Mouse (Mus musculus) limb, embryonic 14.5 days (tissue): Measurements from ENCODE around the gene Gabrg3. TPM values are rescaled to one million over a fixed set of nuclear protein-coding genes. Genes with fewer than 3 reads are reported as not detected.

Source experiments
- ATAC-seq: fragments of 200-750 bp; cut with Nextera tagmentation; 2 replicates; pipeline ENCODE4 v1.8.0; 2017; ENCODE audit warnings: low read depth, moderate number of reproducible peaks, moderate TSS enrichment; ENCODE audit not compliant: low FRiP score
- DNase-seq: peaks from one replicate; pipeline ENCODE4 v3.0.0-alpha.2; 2015; ENCODE audit warnings: low spot score
- H3K27ac ChIP-seq: fragments of 300-500 bp; sonication (generic); replicated peaks from 2 replicates; pipeline ENCODE4 v1.5.1; 2014; ENCODE audit warnings: low read depth, mild to moderate bottlenecking, low read length, moderate library complexity, mixed read lengths
- H3K27me3 ChIP-seq: fragments of 300-500 bp; sonication (generic); 2 replicates; pipeline ENCODE4 v1.6.1; 2014; ENCODE audit warnings: low read length, mixed read lengths; ENCODE audit not compliant: control insufficient read depth, insufficient read depth
- H3K36me3 ChIP-seq: fragments of 300-500 bp; sonication (generic); 2 replicates; pipeline ENCODE4 v1.6.1; 2014; ENCODE audit warnings: mild to moderate bottlenecking, low read length, moderate library complexity, mixed read lengths; ENCODE audit not compliant: control insufficient read depth, insufficient read depth
- H3K4me1 ChIP-seq: fragments of 300-500 bp; sonication (generic); 2 replicates; pipeline ENCODE4 v1.6.1; 2014; ENCODE audit warnings: antibody characterized with exemption, low read length, mixed read lengths; ENCODE audit not compliant: control insufficient read depth, insufficient read depth
- H3K4me2 ChIP-seq: fragments of 300-500 bp; sonication (generic); replicated peaks from 2 replicates; pipeline ENCODE4 v1.6.1; 2014; ENCODE audit warnings: low read depth, mild to moderate bottlenecking, low read length, moderate library complexity; ENCODE audit not compliant: severe bottlenecking
- H3K4me3 ChIP-seq: fragments of 300-500 bp; sonication (generic); replicated peaks from 2 replicates; pipeline ENCODE4 v1.5.1; 2014; ENCODE audit warnings: low read length
- H3K9ac ChIP-seq: fragments of 300-500 bp; sonication (generic); 2 replicates; pipeline ENCODE4 v1.6.1; 2014; ENCODE audit warnings: mild to moderate bottlenecking, low read depth, low read length, moderate library complexity; ENCODE audit not compliant: severe bottlenecking
- H3K9me3 ChIP-seq: fragments of 300-500 bp; sonication (generic); 2 replicates; pipeline ENCODE4 v1.6.1; 2016; ENCODE audit warnings: low read length; ENCODE audit not compliant: control insufficient read depth
- POLR2A ChIP-seq: fragments of 200-500 bp; IDR thresholded peaks from 2 replicates; pipeline ENCODE4 v1.8.0; 2012; ENCODE audit warnings: inconsistent platforms, mild to moderate bottlenecking, moderate library complexity, borderline replicate concordance; ENCODE audit not compliant: insufficient read depth, insufficient read length; ENCODE audit errors: extremely low read depth
- WGBS: fragments of 180-500 bp; shearing (Covaris S2); extraction: QIAGEN DNeasy Blood & Tissue Kit; methylation state at CpG from one replicate; pipeline ENCODE4 v1.1.7; 2014; 5-methylcytosine and 5-hydroxymethylcytosine counted together
- polyA plus RNA-seq, 2 experiments: library from polyadenylated mRNA; depleted of rRNA in 1 of 2; stranded (reverse) in 1 of 2; unstranded in 1 of 2; fragments of >200 nt; fragmentation: Nextera tagmentation in 1 of 2; extraction: Ambion mirVana in 1 of 2; gene quantifications; 2 replicates each; pipeline versions ENCODE4 v1.2.1 to v1.2.3; 2012 to 2014

Gene Gabrg3
- polyA plus RNA-seq, 2 experiments = 0.91 to 1.3 TPM

DNA sequence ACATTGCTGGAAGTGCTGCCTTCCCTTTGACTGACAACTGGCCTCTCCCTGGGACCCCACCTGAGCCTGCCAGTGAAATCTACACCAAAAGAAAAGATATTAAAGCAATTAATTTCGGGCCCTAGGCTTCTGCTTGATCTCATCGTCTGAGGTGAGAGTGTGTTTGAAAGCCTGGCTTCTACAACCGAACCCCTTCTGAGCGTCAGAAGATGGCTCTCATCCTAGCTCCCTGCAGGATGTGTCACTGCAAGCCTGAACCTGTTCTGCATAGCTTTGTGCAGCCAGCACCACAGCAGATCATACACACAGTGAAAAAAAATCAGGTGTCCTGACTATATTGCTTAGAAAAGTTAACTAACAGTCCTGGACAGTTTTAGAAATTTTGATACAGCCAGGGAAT lies 618.8 kb downstream of the Gabrg3 start:
- Histone ChIP-seq H3K4me3 (no peak overlapping the region), H3K36me3 (no peaks in the 10 kb centered on the region), H3K27me3 (no peaks in the 10 kb centered on the region), H3K27ac (no peak overlapping the region), H3K4me1 (no peaks in the 10 kb centered on the region), H3K9me3 (no peaks in the 10 kb centered on the region), H3K4me2 (no peak overlapping the region), H3K9ac (no peak overlapping the region)
- no peak for TF ChIP-seq POLR2A
- DNase-seq (no peak), ATAC-seq (no peak)
- WGBS = 59% methylated on average over 4 of the region's 4 CpGs

DNA sequence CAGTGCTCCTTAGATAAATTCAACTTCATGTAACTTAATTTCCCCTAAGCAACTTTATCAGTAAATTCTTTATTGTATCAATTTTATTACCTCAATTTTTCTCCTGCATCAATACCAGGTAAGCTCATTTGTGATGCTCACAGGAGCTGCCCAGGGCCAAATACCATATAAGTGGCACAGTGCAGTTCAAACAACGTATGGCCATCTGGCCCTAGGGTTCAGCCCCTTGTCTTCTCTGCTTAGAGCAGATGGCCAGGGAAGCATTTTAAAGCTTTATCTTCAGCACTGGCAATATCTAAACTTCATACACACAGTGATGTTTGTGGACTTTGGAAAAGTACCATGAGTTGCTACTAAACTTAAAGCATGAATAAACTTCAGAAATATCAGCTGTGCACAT lies 619.2 kb downstream of the Gabrg3 start:
- no peak for TF ChIP-seq POLR2A
- ATAC-seq = no peak
- no peaks in the 10 kb centered on the region for H3K4me1 ChIP-seq
- H3K4me3 ChIP-seq = no peak overlapping the region
- H3K27ac ChIP-seq = no peak overlapping the region
- H3K9ac ChIP-seq = no peak overlapping the region
- H3K27me3 ChIP-seq = no peaks in the 10 kb centered on the region
- H3K36me3 ChIP-seq = no peaks in the 10 kb centered on the region
- H3K4me2 ChIP-seq = no peak overlapping the region
- DNase-seq = no peak
- WGBS = 66% methylated on average over 1 of the region's 1 CpGs
- H3K9me3 ChIP-seq = no peaks in the 10 kb centered on the region

DNA sequence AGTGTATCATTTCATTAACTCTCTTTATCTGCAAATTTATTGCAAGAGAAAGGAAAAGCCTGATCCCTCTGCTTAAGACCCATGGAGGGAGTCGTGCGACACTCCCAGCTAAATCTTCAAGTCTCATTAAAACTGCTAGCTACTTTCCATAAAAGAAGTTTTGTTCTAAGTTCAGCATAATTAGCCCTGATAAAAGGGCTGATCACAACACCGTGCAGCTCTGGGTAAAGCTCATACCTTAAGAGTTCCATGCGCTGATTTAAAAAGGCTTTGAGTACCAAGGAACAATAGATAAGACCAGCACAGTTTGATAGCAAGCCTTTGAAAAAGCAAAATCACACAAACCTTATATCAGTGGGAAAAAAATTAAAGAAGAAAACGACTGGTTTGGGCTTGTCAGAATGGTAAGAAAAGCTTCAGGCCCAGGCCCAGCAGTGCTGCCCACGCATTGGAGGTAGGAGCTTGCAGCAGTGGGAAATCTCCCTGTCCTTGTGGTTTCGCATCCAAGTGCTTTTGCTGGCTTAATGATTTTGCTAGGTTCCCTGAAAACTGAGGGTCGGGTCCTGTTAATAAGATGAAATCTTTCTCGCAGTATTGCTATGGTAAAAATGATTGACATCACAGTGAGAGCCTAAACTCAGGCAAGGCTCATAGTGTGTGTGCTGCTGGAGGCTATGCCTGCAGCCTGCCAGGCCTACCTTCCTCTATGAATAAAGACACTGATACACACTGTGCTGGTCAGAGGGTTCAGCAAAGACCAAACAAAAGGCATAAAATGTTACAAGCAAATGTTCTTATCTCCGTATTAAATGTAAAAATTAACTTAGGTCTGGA lies 621.2 kb downstream of the Gabrg3 start:
- Histone ChIP-seq H3K27ac (no peak overlapping the region), H3K36me3 (no peaks in the 10 kb centered on the region), H3K4me3 (no peak overlapping the region), H3K9ac (no peak overlapping the region), H3K4me1 (no peaks in the 10 kb centered on the region), H3K4me2 (no peak overlapping the region), H3K27me3 (no peaks in the 10 kb centered on the region), H3K9me3 (no peaks in the 10 kb centered on the region)
- TF ChIP-seq POLR2A = no peak
- 65% methylated on average over 10 of the region's 10 CpGs for WGBS
- ATAC-seq (no peak), DNase-seq (no peak)

DNA sequence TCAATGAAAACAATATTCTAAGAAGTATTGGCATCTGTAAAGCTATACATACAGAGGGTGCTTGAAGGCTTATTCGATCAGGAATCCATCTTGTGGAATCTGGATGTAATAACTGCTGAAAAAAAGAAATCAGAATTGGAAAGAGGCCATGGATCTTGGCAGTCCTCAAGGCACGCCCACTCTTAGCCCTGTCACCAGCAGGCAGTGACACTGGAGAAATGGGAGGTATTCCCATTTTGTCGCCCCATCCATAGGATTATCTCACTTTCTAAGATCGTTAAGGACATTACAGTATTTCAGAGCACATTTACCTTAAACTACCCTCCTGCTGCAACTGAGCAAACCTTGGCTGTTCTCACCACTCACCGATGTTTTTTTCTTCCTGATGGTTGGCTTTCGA lies 657.8 kb downstream of the Gabrg3 start:
- 86% methylated on average over 6 of the region's 6 CpGs for WGBS
- no peaks in the 10 kb centered on the region for H3K4me1 ChIP-seq
- no peaks in the 10 kb centered on the region for H3K36me3 ChIP-seq
- H3K4me3 ChIP-seq = no peak overlapping the region
- H3K9ac ChIP-seq = no peak overlapping the region
- ATAC-seq (no peak), DNase-seq (no peak)
- no peak for TF ChIP-seq POLR2A
- H3K27me3 ChIP-seq = no peaks in the 10 kb centered on the region
- no peak overlapping the region for H3K27ac ChIP-seq
- H3K4me2 ChIP-seq = no peak overlapping the region
- H3K9me3 ChIP-seq = no peaks in the 10 kb centered on the region

Other genes with a start within 250 kb of the Gabrg3 start
- 1.1 and 1.5 TPM in 2 replicates for gene Gabrb3, start 32.5 kb upstream of the Gabrg3 start, polyA plus RNA-seq (2012; rRNA removed)
- gene Gabrb3, start 32.5 kb upstream of the Gabrg3 start, polyA plus RNA-seq (2014; fragmentation: Nextera tagmentation; extraction: Ambion mirVana) = 0.77 and 1.2 TPM in 2 replicates
- 0.29 and 0.42 TPM in 2 replicates for gene Gabra5, start 122.9 kb upstream of the Gabrg3 start, polyA plus RNA-seq (2012; rRNA removed)
- 0.22 and 0.44 TPM in 2 replicates for gene Gabra5, start 122.9 kb upstream of the Gabrg3 start, polyA plus RNA-seq (2014; fragmentation: Nextera tagmentation; extraction: Ambion mirVana)